Mouse (Mus musculus): Measurements from ENCODE around the gene Tmem62. TPM values are rescaled to one million over a fixed set of nuclear protein-coding genes. Genes with fewer than 3 reads are reported as not detected.
"Not testable (repeated sequence)": the region's sequence is repeated elsewhere in the genome, so short reads cannot be mapped to it uniquely, and the experiment has no call there.

Gene Tmem62
- polyA plus RNA-seq, 1 experiment from 2014 or later: 13.8 TPM

- Histone ChIP-seq H3K27me3 (ENCODE audit: control insufficient read depth, insufficient read depth, low read length) (no peaks in the 10 kb centered on the region), H3K9ac (replicated peaks; ENCODE audit: low read length) (no peak overlapping the region), H3K27ac (replicated peaks; ENCODE audit: low read depth, low read length) (no peak overlapping the region), H3K4me3 (replicated peaks; ENCODE audit: low read depth, low read length) (no peak overlapping the region), H3K4me1 (ENCODE audit: control insufficient read depth, insufficient read depth, low read length) (0 out of 2 replicates have a peak, but pooled peaks cover 6% of the 10 kb centered on the region), H3K36me3 (ENCODE audit: control insufficient read depth, insufficient read depth, low read length) (peaks cover 6% of the 10 kb centered on the region; the same call in 1 of the 2 replicates), H3K4me2 (ENCODE audit: low read length) (no peak overlapping the region), H3K9me3 (ENCODE audit: control insufficient read depth, low read length) (no peaks in the 10 kb centered on the region)
- peak; percentile 36 for DNase-seq
- WGBS: 35% methylated on average over 2 of the region's 2 CpGs
- no peak for ATAC-seq (ENCODE audit: low FRiP score, low TSS enrichment)
Measured at GRCm38 (mm10) chr2:120978693-120979037, 1.8 kb downstream of the Tmem62 start.

GRCm38 (mm10) chr2:120979819-120980218, 3.0 kb downstream of the Tmem62 start:
- ATAC-seq (ENCODE audit: low FRiP score, low TSS enrichment) (no peak), DNase-seq (no peak)
- no peak overlapping the region for H3K9ac ChIP-seq (replicated peaks; ENCODE audit: low read length)
- no peak overlapping the region for H3K27ac ChIP-seq (replicated peaks; ENCODE audit: low read depth, low read length)
- no peaks in the 10 kb centered on the region for H3K9me3 ChIP-seq (ENCODE audit: control insufficient read depth, low read length)
- no peaks in the 10 kb centered on the region for H3K27me3 ChIP-seq (ENCODE audit: control insufficient read depth, insufficient read depth, low read length)
- peaks cover 6% of the 10 kb centered on the region; the same call in 1 of the 2 replicates for H3K36me3 ChIP-seq (ENCODE audit: control insufficient read depth, insufficient read depth, low read length)
- H3K4me1 ChIP-seq (ENCODE audit: control insufficient read depth, insufficient read depth, low read length): 0 out of 2 replicates have a peak, but pooled peaks cover 6% of the 10 kb centered on the region
- no peak overlapping the region for H3K4me2 ChIP-seq (ENCODE audit: low read length)
- no peak overlapping the region for H3K4me3 ChIP-seq (replicated peaks; ENCODE audit: low read depth, low read length)
- 95% methylated on average over 1 of the region's 1 CpGs for WGBS

GRCm38 (mm10) chr2:120980861-120981260, 4.0 kb downstream of the Tmem62 start:
- no peaks in the 10 kb centered on the region for H3K9me3 ChIP-seq (ENCODE audit: control insufficient read depth, low read length)
- ATAC-seq (ENCODE audit: low FRiP score, low TSS enrichment): no peak
- no peak overlapping the region for H3K4me3 ChIP-seq (replicated peaks; ENCODE audit: low read depth, low read length)
- H3K36me3 ChIP-seq (ENCODE audit: control insufficient read depth, insufficient read depth, low read length): peaks cover 6% of the 10 kb centered on the region; the same call in 1 of the 2 replicates
- WGBS: 72% methylated on average over 2 of the region's 2 CpGs
- H3K4me2 ChIP-seq (ENCODE audit: low read length): no peak overlapping the region
- no peak overlapping the region for H3K27ac ChIP-seq (replicated peaks; ENCODE audit: low read depth, low read length)
- 0 out of 2 replicates have a peak, but pooled peaks cover 6% of the 10 kb centered on the region for H3K4me1 ChIP-seq (ENCODE audit: control insufficient read depth, insufficient read depth, low read length)
- no peaks in the 10 kb centered on the region for H3K27me3 ChIP-seq (ENCODE audit: control insufficient read depth, insufficient read depth, low read length)
- DNase-seq: no peak
- H3K9ac ChIP-seq (replicated peaks; ENCODE audit: low read length): no peak overlapping the region

- no peak overlapping the region for H3K4me3 ChIP-seq (replicated peaks; ENCODE audit: low read depth, low read length)
- H3K36me3 ChIP-seq (ENCODE audit: control insufficient read depth, insufficient read depth, low read length): peaks cover 13% of the 10 kb centered on the region
- no peak overlapping the region for H3K4me2 ChIP-seq (ENCODE audit: low read length)
- no peak overlapping the region for H3K9ac ChIP-seq (replicated peaks; ENCODE audit: low read length)
- no peaks in the 10 kb centered on the region for H3K27me3 ChIP-seq (ENCODE audit: control insufficient read depth, insufficient read depth, low read length)
- no peak for DNase-seq
- 16% methylated on average over 2 of the region's 2 CpGs for WGBS
- H3K9me3 ChIP-seq (ENCODE audit: control insufficient read depth, low read length): no peaks in the 10 kb centered on the region
- H3K4me1 ChIP-seq (ENCODE audit: control insufficient read depth, insufficient read depth, low read length): no peaks in the 10 kb centered on the region
- no peak overlapping the region for H3K27ac ChIP-seq (replicated peaks; ENCODE audit: low read depth, low read length)
- no peak for ATAC-seq (ENCODE audit: low FRiP score, low TSS enrichment)
Measured at GRCm38 (mm10) chr2:120983611-120984010, 6.8 kb downstream of the Tmem62 start.

GRCm38 (mm10) chr2:120985241-120985640, 8.4 kb downstream of the Tmem62 start:
- H3K27me3 ChIP-seq (ENCODE audit: control insufficient read depth, insufficient read depth, low read length): no peaks in the 10 kb centered on the region
- no peaks in the 10 kb centered on the region for H3K4me1 ChIP-seq (ENCODE audit: control insufficient read depth, insufficient read depth, low read length)
- ATAC-seq (ENCODE audit: low FRiP score, low TSS enrichment) (no peak), DNase-seq (no peak)
- no peak overlapping the region for H3K4me2 ChIP-seq (ENCODE audit: low read length)
- H3K9me3 ChIP-seq (ENCODE audit: control insufficient read depth, low read length): no peaks in the 10 kb centered on the region
- no peak overlapping the region for H3K4me3 ChIP-seq (replicated peaks; ENCODE audit: low read depth, low read length)
- no peak overlapping the region for H3K27ac ChIP-seq (replicated peaks; ENCODE audit: low read depth, low read length)
- H3K36me3 ChIP-seq (ENCODE audit: control insufficient read depth, insufficient read depth, low read length): peaks cover 13% of the 10 kb centered on the region
- H3K9ac ChIP-seq (replicated peaks; ENCODE audit: low read length): no peak overlapping the region
- 98% methylated on average over 1 of the region's 1 CpGs for WGBS

- no peak overlapping the region for H3K27ac ChIP-seq (replicated peaks; ENCODE audit: low read depth, low read length)
- peaks cover 13% of the 10 kb centered on the region; the same call in 1 of the 2 replicates for H3K36me3 ChIP-seq (ENCODE audit: control insufficient read depth, insufficient read depth, low read length)
- no peak overlapping the region for H3K4me3 ChIP-seq (replicated peaks; ENCODE audit: low read depth, low read length)
- DNase-seq (no peak), ATAC-seq (ENCODE audit: low FRiP score, low TSS enrichment) (no peak)
- H3K4me2 ChIP-seq (ENCODE audit: low read length): no peak overlapping the region
- 77% methylated on average over 4 of the region's 4 CpGs for WGBS
- H3K27me3 ChIP-seq (ENCODE audit: control insufficient read depth, insufficient read depth, low read length): no peaks in the 10 kb centered on the region
- H3K9me3 ChIP-seq (ENCODE audit: control insufficient read depth, low read length): no peaks in the 10 kb centered on the region
- H3K4me1 ChIP-seq (ENCODE audit: control insufficient read depth, insufficient read depth, low read length): no peaks in the 10 kb centered on the region
- H3K9ac ChIP-seq (replicated peaks; ENCODE audit: low read length): no peak overlapping the region
Measured at GRCm38 (mm10) chr2:120991196-120991595, 14.4 kb downstream of the Tmem62 start.

GRCm38 (mm10) chr2:120996607-120997006, 19.8 kb downstream of the Tmem62 start:
- not testable (repeated sequence) for H3K4me2 ChIP-seq (ENCODE audit: low read length); H3K4me3 ChIP-seq (replicated peaks; ENCODE audit: low read depth, low read length); DNase-seq; H3K9me3 ChIP-seq (ENCODE audit: control insufficient read depth, low read length); H3K27me3 ChIP-seq (ENCODE audit: control insufficient read depth, insufficient read depth, low read length); H3K4me1 ChIP-seq (ENCODE audit: control insufficient read depth, insufficient read depth, low read length); H3K9ac ChIP-seq (replicated peaks; ENCODE audit: low read length); H3K27ac ChIP-seq (replicated peaks; ENCODE audit: low read depth, low read length); ATAC-seq (ENCODE audit: low FRiP score, low TSS enrichment)
- WGBS: 74% methylated on average over 1 of the region's 1 CpGs
- H3K36me3 ChIP-seq (ENCODE audit: control insufficient read depth, insufficient read depth, low read length): peaks cover 13% of the 10 kb centered on the region; the same call in 1 of the 2 replicates

- no peak for ATAC-seq (ENCODE audit: low FRiP score, low TSS enrichment)
- 94% methylated on average over 8 of the region's 8 CpGs for WGBS
Measured at GRCm38 (mm10) chr2:120998863-120999262, 22.0 kb downstream of the Tmem62 start.

GRCm38 (mm10) chr2:121003586-121003985, 26.8 kb downstream of the Tmem62 start:
- Histone ChIP-seq H3K9me3 (ENCODE audit: control insufficient read depth, low read length) (no peaks in the 10 kb centered on the region), H3K4me2 (ENCODE audit: low read length) (no peak overlapping the region), H3K36me3 (ENCODE audit: control insufficient read depth, insufficient read depth, low read length) (0 out of 2 replicates have a peak, but pooled peaks cover 7% of the 10 kb centered on the region), H3K9ac (replicated peaks; ENCODE audit: low read length) (no peak overlapping the region), H3K4me1 (ENCODE audit: control insufficient read depth, insufficient read depth, low read length) (no peaks in the 10 kb centered on the region), H3K4me3 (replicated peaks; ENCODE audit: low read depth, low read length) (no peak overlapping the region), H3K27me3 (ENCODE audit: control insufficient read depth, insufficient read depth, low read length) (no peaks in the 10 kb centered on the region), H3K27ac (replicated peaks; ENCODE audit: low read depth, low read length) (no peak overlapping the region)
- WGBS: 75% methylated on average over 2 of the region's 2 CpGs
- DNase-seq (no peak), ATAC-seq (ENCODE audit: low FRiP score, low TSS enrichment) (no peak)

More at GRCm38 (mm10) chr2:120998863-120999262, 22.0 kb downstream of the Tmem62 start:
- Histone ChIP-seq H3K27me3 (ENCODE audit: control insufficient read depth, insufficient read depth, low read length) (no peaks in the 10 kb centered on the region), H3K4me1 (ENCODE audit: control insufficient read depth, insufficient read depth, low read length) (no peaks in the 10 kb centered on the region), H3K4me2 (ENCODE audit: low read length) (no peak overlapping the region), H3K9me3 (ENCODE audit: control insufficient read depth, low read length) (no peaks in the 10 kb centered on the region), H3K27ac (replicated peaks; ENCODE audit: low read depth, low read length) (no peak overlapping the region), H3K4me3 (replicated peaks; ENCODE audit: low read depth, low read length) (no peak overlapping the region), H3K36me3 (ENCODE audit: control insufficient read depth, insufficient read depth, low read length) (0 out of 2 replicates have a peak, but pooled peaks cover 7% of the 10 kb centered on the region), H3K9ac (replicated peaks; ENCODE audit: low read length) (no peak overlapping the region)
- no peak for DNase-seq
